Mouse (Mus musculus) myocyte (in vitro differentiated cells): ENCODE results near the gene Clstn3. TPM values are rescaled to one million over a fixed set of nuclear protein-coding genes. Genes with fewer than 3 reads are reported as not detected.

Experiments used
- H3K27me3 ChIP-seq: one replicate; pipeline ENCODE4 v1.6.1; 2011; ENCODE audit not compliant: control insufficient read depth, insufficient read depth, insufficient read length
- H3K36me3 ChIP-seq: one replicate; pipeline ENCODE4 v1.6.1; 2011; ENCODE audit not compliant: control insufficient read depth, insufficient read depth
- H3K4me2 ChIP-seq: one replicate; pipeline ENCODE4 v1.6.1; 2011; ENCODE audit warnings: low read depth, control low read depth
- H3K4me3 ChIP-seq: one replicate; pipeline ENCODE4 v1.5.1; 2011; ENCODE audit warnings: mild to moderate bottlenecking, control low read depth, moderate library complexity
- H3K79me2 ChIP-seq: one replicate; pipeline ENCODE4 v1.6.1; 2011; ENCODE audit not compliant: control insufficient read depth, insufficient read depth
- H3ac ChIP-seq: one replicate; pipeline ENCODE4 v1.6.1; 2011; ENCODE audit not compliant: control insufficient read depth, insufficient read length
- CEBPB ChIP-seq: IDR thresholded peaks from 2 replicates; pipeline ENCODE4 v1.6.1; 2011; ENCODE audit warnings: mild to moderate bottlenecking, moderate library complexity; ENCODE audit not compliant: poor library complexity, insufficient read depth, severe bottlenecking
- E2F4 ChIP-seq: IDR thresholded peaks from one replicate; pipeline ENCODE4 v1.6.1; 2011; ENCODE audit warnings: mild to moderate bottlenecking, control low read depth, moderate library complexity; ENCODE audit not compliant: insufficient read depth
- MAX ChIP-seq: IDR thresholded peaks from one replicate; pipeline ENCODE4 v1.6.1; 2011; ENCODE audit warnings: low read depth, mild to moderate bottlenecking, control low read depth
- MYOD1 ChIP-seq, 3 experiments: IDR thresholded peaks; one replicate each; pipeline ENCODE4 v1.6.1; 2011; ENCODE audit warnings: control low read depth in 2 of 3, low read depth in 2 of 3, mild to moderate bottlenecking in 2 of 3, moderate library complexity in 1 of 3; ENCODE audit not compliant: insufficient read length in 2 of 3, control insufficient read depth in 1 of 3
- MYOG ChIP-seq, 3 experiments: IDR thresholded peaks; one replicate each; pipeline ENCODE4 v1.6.1; 2011; ENCODE audit warnings: control low read depth in 2 of 3, low read depth in 2 of 3, mild to moderate bottlenecking in 2 of 3; ENCODE audit not compliant: insufficient read length in 2 of 3, control insufficient read depth in 1 of 3, insufficient read depth in 1 of 3
- POLR2A ChIP-seq: IDR thresholded peaks from one replicate; pipeline ENCODE4 v1.6.1; 2011; ENCODE audit warnings: low read depth, mild to moderate bottlenecking, control low read depth, moderate library complexity; ENCODE audit not compliant: insufficient read length
- POLR2AphosphoS2 ChIP-seq: IDR thresholded peaks from one replicate; pipeline ENCODE4 v1.6.1; 2011; ENCODE audit warnings: low read depth, control low read depth; ENCODE audit not compliant: insufficient read length
- REST ChIP-seq: IDR thresholded peaks from one replicate; pipeline ENCODE4 v1.6.1; 2011; ENCODE audit warnings: mild to moderate bottlenecking, control low read depth, moderate library complexity; ENCODE audit not compliant: insufficient read depth, insufficient read length
- SRF ChIP-seq: IDR thresholded peaks from one replicate; pipeline ENCODE4 v1.6.1; 2011; ENCODE audit warnings: low read depth; ENCODE audit not compliant: control insufficient read depth, insufficient read length
- TCF12 ChIP-seq: IDR thresholded peaks from one replicate; pipeline ENCODE4 v1.6.1; 2011; ENCODE audit warnings: mild to moderate bottlenecking, control low read depth; ENCODE audit not compliant: poor library complexity, insufficient read depth, severe bottlenecking
- TCF3 ChIP-seq: IDR thresholded peaks from one replicate; pipeline ENCODE4 v1.6.1; 2011; ENCODE audit warnings: low read depth, control low read depth; ENCODE audit not compliant: insufficient read length
- USF1 ChIP-seq: IDR thresholded peaks from one replicate; pipeline ENCODE4 v1.6.1; 2011; ENCODE audit warnings: low read depth, mild to moderate bottlenecking, control low read depth, moderate library complexity
- polyA plus RNA-seq: library from polyadenylated mRNA; unstranded; fragments of >200 nt; fragmentation: generic; extraction: Trizol; gene quantifications from one replicate; pipeline ENCODE4 v1.2.1, GENCODE M21; 2012; ENCODE audit warnings: missing spikeins

Gene Clstn3
- polyA plus RNA-seq, 1 experiment: 2.2 TPM

GRCm38 (mm10) chr6:124449668-124450383, 14.8 kb downstream of the Clstn3 start:
- H3K4me3 ChIP-seq: no peak overlapping the region
- H3K36me3 ChIP-seq: no peaks in the 10 kb centered on the region
- H3K4me2 ChIP-seq: peak overlapping the region; percentile 32
- H3ac ChIP-seq: no peak overlapping the region
- H3K27me3 ChIP-seq: no peaks in the 10 kb centered on the region
- TF ChIP-seq TCF3: no peak
- no peak for TF ChIP-seq POLR2A
- no peak for TF ChIP-seq MYOD1 (IDR thresholded peaks at IDR 0.05; ENCODE audit: control insufficient read depth in 1 of 3, insufficient read length in 2 of 3, low read depth in 2 of 3)
- TF ChIP-seq POLR2AphosphoS2: no peak
- no peak for TF ChIP-seq TCF12
- TF ChIP-seq SRF: no peak
- TF ChIP-seq E2F4: no peak
- TF ChIP-seq CEBPB: no peak
- no peaks in the 10 kb centered on the region for H3K79me2 ChIP-seq

DNA sequence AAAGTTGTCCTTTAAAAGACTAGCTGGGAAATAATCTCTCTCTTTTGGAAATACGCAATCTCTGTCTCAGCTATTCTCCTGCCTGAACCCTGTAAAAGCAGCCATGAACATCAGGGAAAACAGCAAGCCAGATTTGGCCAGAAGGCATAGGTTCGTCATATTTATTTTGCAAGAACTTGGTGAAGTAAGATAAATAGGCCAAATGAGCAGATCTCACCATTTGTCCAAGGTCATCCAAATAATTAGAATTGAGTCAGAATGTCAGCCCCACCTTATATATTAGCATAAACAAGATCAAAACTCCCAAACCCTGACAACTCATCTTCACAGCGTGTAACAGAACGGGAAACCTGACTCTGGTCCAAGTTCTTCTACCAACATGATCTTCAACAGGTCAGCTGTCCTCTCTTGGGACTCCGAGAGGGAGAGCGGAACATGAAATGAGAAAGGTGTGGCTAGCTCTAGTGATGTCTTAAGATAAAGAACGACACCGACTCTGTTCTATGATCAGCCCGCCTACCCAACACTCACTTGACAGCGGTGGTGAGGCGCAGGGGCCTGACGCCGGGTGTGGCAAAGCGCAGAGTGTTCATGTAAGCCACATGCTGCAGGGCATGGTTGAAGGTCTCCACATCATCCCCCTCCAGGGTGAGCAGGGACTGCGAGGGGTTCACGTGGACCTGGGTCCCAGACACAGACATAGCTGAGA, 15.5 kb downstream of the Clstn3 start:
- Histone ChIP-seq H3ac (no peak overlapping the region), H3K4me3 (no peak overlapping the region), H3K4me2 (peak overlapping the region; percentile 32), H3K36me3 (no peaks in the 10 kb centered on the region), H3K79me2 (no peaks in the 10 kb centered on the region), H3K27me3 (no peaks in the 10 kb centered on the region)
- TF ChIP-seq POLR2A (no peak), USF1 (no peak), TCF3 (no peak), MAX (no peak), TCF12 (no peak), SRF (no peak), MYOD1 (IDR thresholded peaks at IDR 0.05; ENCODE audit: control insufficient read depth in 1 of 3, insufficient read length in 2 of 3, low read depth in 2 of 3) (no peak), CEBPB (no peak), REST (no peak), E2F4 (no peak), POLR2AphosphoS2 (no peak), MYOG (IDR thresholded peaks at IDR 0.05; ENCODE audit: control insufficient read depth in 1 of 3, insufficient read depth in 1 of 3, insufficient read length in 2 of 3, low read depth in 2 of 3) (no peak)

- H3K4me3 ChIP-seq: no peak overlapping the region
- H3K79me2 ChIP-seq: no peaks in the 10 kb centered on the region
- no peaks in the 10 kb centered on the region for H3K36me3 ChIP-seq
- H3K27me3 ChIP-seq: no peaks in the 10 kb centered on the region
- no peak overlapping the region for H3K4me2 ChIP-seq
- TF ChIP-seq TCF3 (no peak), POLR2A (no peak), MAX (no peak), SRF (no peak), E2F4 (no peak), MYOD1 (IDR thresholded peaks at IDR 0.05; ENCODE audit: control insufficient read depth in 1 of 3, insufficient read length in 2 of 3, low read depth in 2 of 3) (no peak), USF1 (no peak), POLR2AphosphoS2 (no peak), REST (no peak), MYOG (IDR thresholded peaks at IDR 0.05; ENCODE audit: control insufficient read depth in 1 of 3, insufficient read depth in 1 of 3, insufficient read length in 2 of 3, low read depth in 2 of 3) (no peak), TCF12 (no peak), CEBPB (no peak)
- no peak overlapping the region for H3ac ChIP-seq
Measured at GRCm38 (mm10) chr6:124448186-124448852, 16.3 kb downstream of the Clstn3 start.

- Histone ChIP-seq H3K27me3 (no peaks in the 10 kb centered on the region), H3K36me3 (no peaks in the 10 kb centered on the region), H3K79me2 (no peaks in the 10 kb centered on the region), H3ac (no peak overlapping the region), H3K4me3 (no peak overlapping the region), H3K4me2 (no peak overlapping the region)
- no peak for TF ChIP-seq CEBPB
- TF ChIP-seq SRF: no peak
- no peak for TF ChIP-seq MAX
- no peak for TF ChIP-seq POLR2AphosphoS2
- no peak for TF ChIP-seq TCF12
- no peak for TF ChIP-seq MYOG (IDR thresholded peaks at IDR 0.05; ENCODE audit: control insufficient read depth in 1 of 3, insufficient read depth in 1 of 3, insufficient read length in 2 of 3, low read depth in 2 of 3)
- no peak for TF ChIP-seq TCF3
- no peak for TF ChIP-seq POLR2A
- no peak for TF ChIP-seq REST
- TF ChIP-seq MYOD1 (IDR thresholded peaks at IDR 0.05; ENCODE audit: control insufficient read depth in 1 of 3, insufficient read length in 2 of 3, low read depth in 2 of 3): no peak
- no peak for TF ChIP-seq E2F4
Measured at GRCm38 (mm10) chr6:124447356-124447755, 17.2 kb downstream of the Clstn3 start.
